Mouse (Mus musculus) myocyte (in vitro differentiated cells): Measurements from ENCODE around the gene Lrig1. TPM values are rescaled to one million over a fixed set of nuclear protein-coding genes. Genes with fewer than 3 reads are reported as not detected.
"Not testable (repeated sequence)": the region's sequence is repeated elsewhere in the genome, so short reads cannot be mapped to it uniquely, and the experiment has no call there.

Source experiments
- H3K27me3 ChIP-seq: one replicate; pipeline ENCODE4 v1.6.1; 2011; ENCODE audit not compliant: control insufficient read depth, insufficient read depth, insufficient read length
- H3K36me3 ChIP-seq: one replicate; pipeline ENCODE4 v1.6.1; 2011; ENCODE audit not compliant: control insufficient read depth, insufficient read depth
- H3K4me2 ChIP-seq: one replicate; pipeline ENCODE4 v1.6.1; 2011; ENCODE audit warnings: low read depth, control low read depth
- H3K4me3 ChIP-seq: one replicate; pipeline ENCODE4 v1.5.1; 2011; ENCODE audit warnings: mild to moderate bottlenecking, control low read depth, moderate library complexity
- H3K79me2 ChIP-seq: one replicate; pipeline ENCODE4 v1.6.1; 2011; ENCODE audit not compliant: control insufficient read depth, insufficient read depth
- H3ac ChIP-seq: one replicate; pipeline ENCODE4 v1.6.1; 2011; ENCODE audit not compliant: control insufficient read depth, insufficient read length
- CEBPB ChIP-seq: IDR thresholded peaks from 2 replicates; pipeline ENCODE4 v1.6.1; 2011; ENCODE audit warnings: mild to moderate bottlenecking, moderate library complexity; ENCODE audit not compliant: poor library complexity, insufficient read depth, severe bottlenecking
- E2F4 ChIP-seq: IDR thresholded peaks from one replicate; pipeline ENCODE4 v1.6.1; 2011; ENCODE audit warnings: mild to moderate bottlenecking, control low read depth, moderate library complexity; ENCODE audit not compliant: insufficient read depth
- MAX ChIP-seq: IDR thresholded peaks from one replicate; pipeline ENCODE4 v1.6.1; 2011; ENCODE audit warnings: low read depth, mild to moderate bottlenecking, control low read depth
- MYOD1 ChIP-seq, 3 experiments: IDR thresholded peaks; one replicate each; pipeline ENCODE4 v1.6.1; 2011; ENCODE audit warnings: control low read depth in 2 of 3, low read depth in 2 of 3, mild to moderate bottlenecking in 2 of 3, moderate library complexity in 1 of 3; ENCODE audit not compliant: insufficient read length in 2 of 3, control insufficient read depth in 1 of 3
- MYOG ChIP-seq, 3 experiments: IDR thresholded peaks; one replicate each; pipeline ENCODE4 v1.6.1; 2011; ENCODE audit warnings: control low read depth in 2 of 3, low read depth in 2 of 3, mild to moderate bottlenecking in 2 of 3; ENCODE audit not compliant: insufficient read length in 2 of 3, control insufficient read depth in 1 of 3, insufficient read depth in 1 of 3
- POLR2A ChIP-seq: IDR thresholded peaks from one replicate; pipeline ENCODE4 v1.6.1; 2011; ENCODE audit warnings: low read depth, mild to moderate bottlenecking, control low read depth, moderate library complexity; ENCODE audit not compliant: insufficient read length
- POLR2AphosphoS2 ChIP-seq: IDR thresholded peaks from one replicate; pipeline ENCODE4 v1.6.1; 2011; ENCODE audit warnings: low read depth, control low read depth; ENCODE audit not compliant: insufficient read length
- REST ChIP-seq: IDR thresholded peaks from one replicate; pipeline ENCODE4 v1.6.1; 2011; ENCODE audit warnings: mild to moderate bottlenecking, control low read depth, moderate library complexity; ENCODE audit not compliant: insufficient read depth, insufficient read length
- SRF ChIP-seq: IDR thresholded peaks from one replicate; pipeline ENCODE4 v1.6.1; 2011; ENCODE audit warnings: low read depth; ENCODE audit not compliant: control insufficient read depth, insufficient read length
- TCF12 ChIP-seq: IDR thresholded peaks from one replicate; pipeline ENCODE4 v1.6.1; 2011; ENCODE audit warnings: mild to moderate bottlenecking, control low read depth; ENCODE audit not compliant: poor library complexity, insufficient read depth, severe bottlenecking
- TCF3 ChIP-seq: IDR thresholded peaks from one replicate; pipeline ENCODE4 v1.6.1; 2011; ENCODE audit warnings: low read depth, control low read depth; ENCODE audit not compliant: insufficient read length
- USF1 ChIP-seq: IDR thresholded peaks from one replicate; pipeline ENCODE4 v1.6.1; 2011; ENCODE audit warnings: low read depth, mild to moderate bottlenecking, control low read depth, moderate library complexity
- polyA plus RNA-seq: library from polyadenylated mRNA; unstranded; fragments of >200 nt; fragmentation: generic; extraction: Trizol; gene quantifications from one replicate; pipeline ENCODE4 v1.2.1, GENCODE M21; 2012; ENCODE audit warnings: missing spikeins

Lrig1 gene
- polyA plus RNA-seq, 1 experiment = 22.1 TPM

- H3K27me3 ChIP-seq = no peaks in the 10 kb centered on the region
- no peak overlapping the region for H3K4me3 ChIP-seq
- H3K79me2 ChIP-seq = no peaks in the 10 kb centered on the region
- no peaks in the 10 kb centered on the region for H3K36me3 ChIP-seq
- H3ac ChIP-seq = no peak overlapping the region
- no peak overlapping the region for H3K4me2 ChIP-seq
- TF ChIP-seq E2F4 (no peak), TCF3 (no peak), REST (no peak), POLR2AphosphoS2 (no peak), CEBPB (no peak), MYOD1 (IDR thresholded peaks at IDR 0.05; ENCODE audit: control insufficient read depth in 1 of 3, insufficient read length in 2 of 3, low read depth in 2 of 3) (no peak), SRF (no peak), MYOG (IDR thresholded peaks at IDR 0.05; ENCODE audit: control insufficient read depth in 1 of 3, insufficient read depth in 1 of 3, insufficient read length in 2 of 3, low read depth in 2 of 3) (no peak)
Observed at GRCm38 (mm10) chr6:94565766-94566165, 134.2 kb downstream of the Lrig1 start.

GRCm38 (mm10) chr6:94563203-94563940 is 136.6 kb downstream of the Lrig1 start:
- Histone ChIP-seq H3ac (no peak overlapping the region), H3K27me3 (no peaks in the 10 kb centered on the region), H3K4me2 (no peak overlapping the region), H3K36me3 (no peaks in the 10 kb centered on the region), H3K4me3 (no peak overlapping the region), H3K79me2 (no peaks in the 10 kb centered on the region)
- TF ChIP-seq POLR2A = no peak
- no peak for TF ChIP-seq CEBPB
- TF ChIP-seq USF1 = no peak
- no peak for TF ChIP-seq SRF
- no peak for TF ChIP-seq TCF3
- TF ChIP-seq REST = no peak
- no peak for TF ChIP-seq TCF12
- no peak for TF ChIP-seq E2F4
- TF ChIP-seq POLR2AphosphoS2 = no peak
- TF ChIP-seq MAX = no peak
- no peak for TF ChIP-seq MYOD1 (IDR thresholded peaks at IDR 0.05; ENCODE audit: control insufficient read depth in 1 of 3, insufficient read length in 2 of 3, low read depth in 2 of 3)
- no peak for TF ChIP-seq MYOG (IDR thresholded peaks at IDR 0.05; ENCODE audit: control insufficient read depth in 1 of 3, insufficient read depth in 1 of 3, insufficient read length in 2 of 3, low read depth in 2 of 3)

DNA sequence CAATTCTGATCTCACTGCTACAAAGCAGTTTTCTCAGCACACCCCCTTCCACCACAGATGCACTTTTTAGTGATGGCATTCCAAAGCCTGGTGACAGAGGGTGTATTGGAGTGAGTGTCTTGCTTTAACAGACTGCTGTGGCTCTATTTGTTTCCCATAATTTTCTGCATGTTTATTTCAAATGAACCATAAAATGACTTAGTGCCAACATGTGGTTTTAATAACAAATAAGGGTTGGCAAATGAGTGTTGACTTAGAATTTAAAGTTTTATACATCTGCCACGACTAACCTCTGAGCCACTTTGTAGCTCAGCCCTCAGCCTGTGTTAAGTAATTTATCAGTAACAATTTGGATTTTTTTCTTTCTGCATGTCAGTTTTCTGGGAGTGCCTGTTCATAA is 138.6 kb downstream of the Lrig1 start:
- H3ac ChIP-seq = no peak overlapping the region
- no peak for TF ChIP-seq MAX
- TF ChIP-seq MYOG (IDR thresholded peaks at IDR 0.05; ENCODE audit: control insufficient read depth in 1 of 3, insufficient read depth in 1 of 3, insufficient read length in 2 of 3, low read depth in 2 of 3) = no peak
- no peak for TF ChIP-seq POLR2AphosphoS2
- TF ChIP-seq E2F4 = no peak
- TF ChIP-seq POLR2A = no peak
- no peak for TF ChIP-seq CEBPB
- no peak for TF ChIP-seq SRF
- no peak for TF ChIP-seq REST
- TF ChIP-seq USF1 = no peak
- TF ChIP-seq MYOD1 (IDR thresholded peaks at IDR 0.05; ENCODE audit: control insufficient read depth in 1 of 3, insufficient read length in 2 of 3, low read depth in 2 of 3) = no peak
- no peak for TF ChIP-seq TCF12
- TF ChIP-seq TCF3 = no peak
- H3K36me3 ChIP-seq = no peaks in the 10 kb centered on the region
- H3K27me3 ChIP-seq = no peaks in the 10 kb centered on the region
- H3K4me3 ChIP-seq = no peak overlapping the region
- no peak overlapping the region for H3K4me2 ChIP-seq
- H3K79me2 ChIP-seq = no peaks in the 10 kb centered on the region

DNA sequence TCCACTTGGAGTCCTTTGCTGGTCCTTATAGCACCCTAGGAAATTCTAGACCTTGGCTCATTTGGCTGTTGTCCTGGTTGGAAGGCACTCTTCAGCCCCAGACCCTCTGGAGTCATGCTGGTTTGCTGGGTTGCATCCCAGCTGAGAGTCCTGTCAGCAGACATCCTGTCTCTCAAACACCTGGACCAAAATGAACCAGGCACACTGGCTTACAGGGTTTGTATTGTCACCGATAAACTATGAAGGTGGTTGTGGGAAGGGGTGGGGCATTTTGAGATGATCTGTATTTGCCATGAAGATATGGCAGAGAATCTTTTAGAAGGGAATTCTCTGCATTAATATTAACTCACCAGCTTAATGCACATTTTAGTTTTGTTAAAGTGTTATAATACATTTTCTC is 139.1 kb downstream of the Lrig1 start:
- Histone ChIP-seq H3K4me3 (no peak overlapping the region), H3K36me3 (no peaks in the 10 kb centered on the region), H3K79me2 (no peaks in the 10 kb centered on the region), H3K4me2 (no peak overlapping the region), H3ac (no peak overlapping the region), H3K27me3 (no peaks in the 10 kb centered on the region)
- TF ChIP-seq SRF (no peak), TCF12 (no peak), E2F4 (no peak), POLR2AphosphoS2 (no peak), MYOD1 (IDR thresholded peaks at IDR 0.05; ENCODE audit: control insufficient read depth in 1 of 3, insufficient read length in 2 of 3, low read depth in 2 of 3) (no peak), TCF3 (no peak), REST (no peak), MAX (no peak), POLR2A (no peak)

DNA sequence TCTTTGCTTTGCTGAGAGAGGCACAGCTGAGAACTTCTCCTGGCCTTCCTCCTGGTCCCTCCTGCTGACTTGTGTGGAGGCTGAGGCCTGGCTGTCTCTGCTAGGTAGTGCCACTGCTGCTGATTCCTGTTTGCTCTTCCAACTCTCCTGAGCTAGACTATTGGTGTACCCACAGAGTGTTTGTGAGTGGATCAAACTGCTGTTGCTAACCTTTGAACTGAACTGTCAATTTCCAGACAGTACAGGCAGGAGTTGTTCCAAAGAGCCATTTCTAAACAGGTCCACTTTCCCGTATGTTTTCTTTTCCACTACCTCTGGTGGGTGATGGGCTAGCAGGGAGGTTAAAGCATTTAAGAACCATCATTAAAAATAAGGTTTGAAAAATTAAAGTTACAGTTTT is 141.4 kb downstream of the Lrig1 start:
- H3K27me3 ChIP-seq, H3ac ChIP-seq, H3K36me3 ChIP-seq, H3K4me3 ChIP-seq, H3K4me2 ChIP-seq, H3K79me2 ChIP-seq: not testable (repeated sequence)

Other genes with a start within 250 kb of the Lrig1 start
- gene Slc25a26, start 199.8 kb downstream of the Lrig1 start, polyA plus RNA-seq = 4.7 TPM